Mouse (Mus musculus) MEL (cell line): ENCODE measurements at regions not wholly inside any gene's neighbourhood (a gene's known extent, or its start where the extent isn't known, plus 50 kb on each side); places are given as distances from the start of the nearest gene placed in this dataset.
A peak's percentile ranks its signal among the peaks of the same experiment; 100 is the strongest.

Source experiments
- DNase-seq: peaks from one replicate; pipeline ENCODE4 v3.0.0; 2011; ENCODE audit warnings: low read depth, low spot score
- H3K27ac ChIP-seq: 2 replicates; pipeline ENCODE4 v1.5.1; 2012; ENCODE audit warnings: low read depth, mild to moderate bottlenecking, control low read depth, low read length, moderate library complexity; ENCODE audit not compliant: control insufficient read depth
- H3K27me3 ChIP-seq, 2 experiments: fragments of 150-350 bp in 1 of 2; sonication (generic) in 1 of 2; 2 replicates each; pipeline ENCODE4 v1.6.1; 2012; ENCODE audit warnings: low read length in 2 of 2, mild to moderate bottlenecking in 2 of 2, improper control_type of control experiment in 1 of 2, moderate library complexity in 1 of 2; ENCODE audit not compliant: insufficient read depth in 2 of 2, control insufficient read depth in 1 of 2
- H3K36me3 ChIP-seq, 2 experiments: 2 replicates each; pipeline ENCODE4 v1.6.1; 2012 to 2014; ENCODE audit warnings: low read length in 2 of 2, improper control_type of control experiment in 1 of 2, inconsistent platforms in 1 of 2, mild to moderate bottlenecking in 1 of 2; ENCODE audit not compliant: insufficient read depth in 2 of 2, control insufficient read depth in 1 of 2
- H3K4me1 ChIP-seq, 2 experiments: fragments of 150-350 bp in 1 of 2; sonication (generic) in 1 of 2; 2 replicates each; pipeline ENCODE4 v1.6.1; 2012; ENCODE audit warnings: low read length in 2 of 2, improper control_type of control experiment in 1 of 2, mild to moderate bottlenecking in 1 of 2; ENCODE audit not compliant: insufficient read depth in 2 of 2, control insufficient read depth in 1 of 2
- H3K4me3 ChIP-seq, 2 experiments: fragments of 150-350 bp in 1 of 2; sonication (generic) in 1 of 2; 2 replicates each; pipeline ENCODE4 v1.5.1; 2012; ENCODE audit warnings: low read depth in 2 of 2, low read length in 2 of 2, mild to moderate bottlenecking in 2 of 2, moderate library complexity in 2 of 2, control low read depth in 1 of 2, improper control_type of control experiment in 1 of 2; ENCODE audit not compliant: control insufficient read depth in 1 of 2, insufficient read depth in 1 of 2
- H3K79me2 ChIP-seq: 2 replicates; pipeline ENCODE4 v1.6.1; 2012; ENCODE audit warnings: mild to moderate bottlenecking, low read length, moderate library complexity; ENCODE audit not compliant: control insufficient read depth, poor library complexity, insufficient read depth
- H3K9ac ChIP-seq: 2 replicates; pipeline ENCODE4 v1.6.1; 2012; ENCODE audit warnings: low read depth, mild to moderate bottlenecking, control low read depth, low read length, moderate library complexity; ENCODE audit not compliant: control insufficient read depth, poor library complexity, severe bottlenecking
- H3K9me3 ChIP-seq: fragments of 150-350 bp; sonication (generic); replicated peaks from 2 replicates; pipeline ENCODE4 v1.6.1; 2012; ENCODE audit warnings: mild to moderate bottlenecking, low read length, improper control_type of control experiment, moderate library complexity; ENCODE audit not compliant: insufficient read depth
- BHLHE40 ChIP-seq: IDR thresholded peaks from 2 replicates; pipeline ENCODE4 v1.6.1; 2012; ENCODE audit warnings: low read depth, mild to moderate bottlenecking, inconsistent platforms, low read length, improper control_type of control experiment, borderline replicate concordance
- CHD1 ChIP-seq: IDR thresholded peaks from 2 replicates; pipeline ENCODE4 v1.6.1; 2012; ENCODE audit warnings: low read depth, mild to moderate bottlenecking, inconsistent platforms, low read length, improper control_type of control experiment
- CHD2 ChIP-seq: IDR thresholded peaks from 2 replicates; pipeline ENCODE4 v1.6.1; 2011; ENCODE audit warnings: low read length, improper control_type of control experiment
- CTCF ChIP-seq, 3 experiments: IDR thresholded peaks in 2 of 3; conservative IDR thresholded peaks in 1 of 3; 2 replicates each; pipeline ENCODE4 v1.5.1; 2011 to 2012; ENCODE audit warnings: low read length in 3 of 3, low read depth in 2 of 3, mild to moderate bottlenecking in 2 of 3, improper control_type of control experiment in 1 of 3, inconsistent platforms in 1 of 3, mixed read lengths in 1 of 3, moderate library complexity in 1 of 3; ENCODE audit not compliant: control insufficient read depth in 1 of 3, insufficient read depth in 1 of 3, poor library complexity in 1 of 3, severe bottlenecking in 1 of 3
- E2F4 ChIP-seq: IDR thresholded peaks from 2 replicates; pipeline ENCODE4 v1.6.1; 2011; ENCODE audit warnings: low read depth, low read length, improper control_type of control experiment, borderline replicate concordance
- EP300 ChIP-seq, 2 experiments: IDR thresholded peaks; 2 replicates each; pipeline ENCODE4 v1.6.1; 2011; ENCODE audit warnings: improper control_type of control experiment in 2 of 2, low read length in 2 of 2, low read depth in 1 of 2, mild to moderate bottlenecking in 1 of 2
- ETS1 ChIP-seq: IDR thresholded peaks from 2 replicates; pipeline ENCODE4 v1.6.1; 2012; ENCODE audit warnings: low read depth, mild to moderate bottlenecking, inconsistent platforms, low read length, improper control_type of control experiment, moderate library complexity
- GABPA ChIP-seq: IDR thresholded peaks from 2 replicates; pipeline ENCODE4 v1.6.1; 2012; ENCODE audit warnings: low read depth, mild to moderate bottlenecking, inconsistent platforms, low read length, improper control_type of control experiment, moderate library complexity
- GATA1 ChIP-seq: IDR thresholded peaks from 2 replicates; pipeline ENCODE4 v1.6.1; 2011; ENCODE audit warnings: low read depth, low read length, improper control_type of control experiment
- HCFC1 ChIP-seq: IDR thresholded peaks from 2 replicates; pipeline ENCODE4 v1.6.1; 2012; ENCODE audit warnings: low read depth, mild to moderate bottlenecking, inconsistent platforms, low read length, improper control_type of control experiment, moderate library complexity
- JUND ChIP-seq: IDR thresholded peaks from 2 replicates; pipeline ENCODE4 v1.6.1; 2011; ENCODE audit warnings: low read depth, mild to moderate bottlenecking, improper control_type of control experiment, low read length
- KAT2A ChIP-seq: conservative IDR thresholded peaks from 2 replicates; pipeline ENCODE4 v1.6.1; 2012; ENCODE audit warnings: low read depth, low read length, improper control_type of control experiment, inconsistent platforms
- MAFK ChIP-seq: IDR thresholded peaks from 2 replicates; pipeline ENCODE4 v1.6.1; 2011; ENCODE audit warnings: low read depth, mild to moderate bottlenecking, low read length, improper control_type of control experiment, borderline replicate concordance
- MAX ChIP-seq: IDR thresholded peaks from 2 replicates; pipeline ENCODE4 v1.6.1; 2011; ENCODE audit warnings: low read length, improper control_type of control experiment
- MAZ ChIP-seq: IDR thresholded peaks from 2 replicates; pipeline ENCODE4 v1.6.1; 2012; ENCODE audit warnings: low read depth, mild to moderate bottlenecking, inconsistent platforms, low read length, improper control_type of control experiment
- MEF2A ChIP-seq: IDR thresholded peaks from 2 replicates; pipeline ENCODE4 v1.6.1; 2014; ENCODE audit warnings: low read depth, mild to moderate bottlenecking, inconsistent platforms, low read length, improper control_type of control experiment; ENCODE audit not compliant: poor library complexity, insufficient replicate concordance, severe bottlenecking; ENCODE audit errors: extremely low read depth
- MYB ChIP-seq: IDR thresholded peaks from 2 replicates; pipeline ENCODE4 v1.6.1; 2011; ENCODE audit warnings: mild to moderate bottlenecking, low read depth, low read length, improper control_type of control experiment
- NELFE ChIP-seq: IDR thresholded peaks from 2 replicates; pipeline ENCODE4 v1.6.1; 2011; ENCODE audit warnings: low read depth, low read length, improper control_type of control experiment
- NRF1 ChIP-seq: IDR thresholded peaks from 2 replicates; pipeline ENCODE4 v1.6.1; 2014; ENCODE audit warnings: low read depth, mild to moderate bottlenecking, inconsistent platforms, low read length, improper control_type of control experiment, moderate library complexity; ENCODE audit not compliant: poor library complexity, insufficient read depth, severe bottlenecking
- POLR2A ChIP-seq, 2 experiments: IDR thresholded peaks; 2 replicates each; pipeline ENCODE4 v1.6.1; 2011 to 2012; ENCODE audit warnings: low read length in 2 of 2, mild to moderate bottlenecking in 2 of 2, control low read depth in 1 of 2, improper control_type of control experiment in 1 of 2, low read depth in 1 of 2, moderate library complexity in 1 of 2; ENCODE audit not compliant: control insufficient read depth in 1 of 2, insufficient read depth in 1 of 2, poor library complexity in 1 of 2
- POLR2AphosphoS2 ChIP-seq: IDR thresholded peaks from 2 replicates; pipeline ENCODE4 v1.6.1; 2011; ENCODE audit warnings: low read length, improper control_type of control experiment
- POLR2AphosphoS5 ChIP-seq: IDR thresholded peaks from 2 replicates; pipeline ENCODE4 v1.6.1; 2012; ENCODE audit warnings: low read depth, borderline replicate concordance, mild to moderate bottlenecking, inconsistent platforms, low read length, moderate library complexity, mixed read lengths
- RCOR1 ChIP-seq: IDR thresholded peaks from 2 replicates; pipeline ENCODE4 v1.6.1; 2012; ENCODE audit warnings: low read depth, mild to moderate bottlenecking, inconsistent platforms, low read length, improper control_type of control experiment
- TAL1 ChIP-seq: IDR thresholded peaks from 2 replicates; pipeline ENCODE4 v1.6.1; 2012; ENCODE audit warnings: mild to moderate bottlenecking, inconsistent platforms, low read length, moderate library complexity, mixed read lengths
- TCF12 ChIP-seq: IDR thresholded peaks from 2 replicates; pipeline ENCODE4 v1.6.1; 2014; ENCODE audit warnings: low read depth, mild to moderate bottlenecking, inconsistent platforms, low read length, improper control_type of control experiment, moderate library complexity
- UBTF ChIP-seq: IDR thresholded peaks from 2 replicates; pipeline ENCODE4 v1.6.1; 2012; ENCODE audit warnings: low read depth, mild to moderate bottlenecking, inconsistent platforms, low read length, improper control_type of control experiment, moderate library complexity, borderline replicate concordance; ENCODE audit not compliant: insufficient read depth
- USF1 ChIP-seq: IDR thresholded peaks from 2 replicates; pipeline ENCODE4 v1.6.1; 2014; ENCODE audit warnings: low read depth, mild to moderate bottlenecking, inconsistent platforms, low read length, improper control_type of control experiment, moderate library complexity
- USF2 ChIP-seq, 2 experiments: IDR thresholded peaks; 2 replicates each; pipeline ENCODE4 v1.6.1; 2011 to 2012; ENCODE audit warnings: improper control_type of control experiment in 2 of 2, low read length in 2 of 2, borderline replicate concordance in 1 of 2, inconsistent platforms in 1 of 2, low read depth in 1 of 2, mild to moderate bottlenecking in 1 of 2; ENCODE audit not compliant: insufficient read depth in 1 of 2
- ZC3H11A ChIP-seq: IDR thresholded peaks from 2 replicates; pipeline ENCODE4 v1.6.1; 2012; ENCODE audit warnings: low read depth, mild to moderate bottlenecking, inconsistent platforms, low read length, improper control_type of control experiment
- ZNF384 ChIP-seq: IDR thresholded peaks from 2 replicates; pipeline ENCODE4 v1.6.1; 2012; ENCODE audit warnings: low read depth, mild to moderate bottlenecking, inconsistent platforms, low read length, improper control_type of control experiment

DNA sequence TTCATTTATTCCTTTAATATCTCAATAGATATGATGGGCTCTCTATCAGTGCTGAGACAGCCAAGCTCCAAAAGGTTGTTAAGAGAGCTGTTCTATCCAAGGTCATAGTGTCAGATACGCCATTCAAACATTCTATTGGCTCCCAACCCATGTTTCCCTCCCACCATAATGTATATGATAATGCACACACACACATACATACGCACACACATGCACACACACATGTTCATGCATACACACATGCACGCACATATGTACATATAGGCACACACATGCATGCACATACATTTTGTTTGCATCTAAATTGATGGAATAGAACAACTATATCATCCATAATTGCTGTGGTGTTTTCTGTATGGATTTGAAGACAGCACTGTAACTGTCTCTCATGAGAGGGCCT is 60.0 kb upstream of the Myb start (continued):
- TF ChIP-seq POLR2AphosphoS2 = no peak; the same call in 1 of the 2 replicates
- no peak for TF ChIP-seq UBTF
- TF ChIP-seq POLR2AphosphoS5 = peak; percentile 86; the same call in 1 of the 2 replicates
- TF ChIP-seq KAT2A = 0 out of 2 replicates have a peak, but pooled peaks have one; percentile 21
- TF ChIP-seq CHD1 = peak; percentile 70; the same call in 1 of the 2 replicates
- peak in 1 of 2 experiments; percentile 26; a peak in 1 of 4 replicates for TF ChIP-seq EP300 (IDR thresholded peaks at IDR 0.05; ENCODE audit: low read depth in 1 of 2, low read length in 2 of 2)
- peak; percentile 16; the same call in 1 of the 2 replicates for TF ChIP-seq HCFC1
- 0 out of 2 replicates have a peak, but pooled peaks have one; percentile 7 for TF ChIP-seq CHD2

DNA sequence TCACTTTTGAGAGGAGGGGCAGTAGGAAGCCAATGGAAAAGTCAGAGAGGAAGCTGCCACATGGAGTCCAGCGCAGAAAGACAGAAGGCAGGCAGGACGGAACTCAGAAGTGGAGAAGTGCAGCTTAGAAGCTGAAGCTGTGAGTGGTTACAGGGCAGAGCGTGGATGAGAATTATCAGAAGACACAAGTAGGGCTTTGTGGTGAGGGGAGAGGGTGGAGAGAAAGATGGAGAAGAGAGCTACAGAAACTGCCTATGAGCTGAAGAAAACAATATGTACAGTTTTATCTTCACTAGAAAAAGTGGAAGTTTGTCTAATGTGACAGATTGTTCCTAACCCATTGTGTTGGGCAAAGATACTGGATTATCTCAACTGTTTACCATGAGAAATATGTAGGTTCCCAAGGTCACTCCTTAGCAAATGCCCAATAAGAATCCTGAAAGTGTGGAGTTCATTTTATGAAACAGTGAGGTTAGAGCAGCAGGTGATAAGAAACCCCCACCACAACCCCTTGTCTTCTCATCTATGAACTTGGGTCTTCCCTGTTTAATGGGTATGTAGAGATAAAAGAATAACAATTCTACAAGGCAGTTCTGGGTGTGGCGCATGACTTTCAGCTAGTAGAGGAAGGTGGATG is 60.6 kb upstream of the Myb start:
- DNase-seq = peak; percentile 97
- H3K79me2 ChIP-seq = no peaks in the 10 kb centered on the region; the same call in 1 of the 2 replicates
- peaks cover 0 to 56% of the 10 kb centered on the region in 2 experiments; a peak in 2 of 4 replicates for H3K36me3 ChIP-seq
- no peaks in the 10 kb centered on the region for H3K27me3 ChIP-seq
- H3K9ac ChIP-seq = peak overlapping the region; percentile 64
- H3K4me1 ChIP-seq = peaks cover 45 to 47% of the 10 kb centered on the region in 2 experiments
- peak overlapping the region; percentile 100 for H3K27ac ChIP-seq
- no peaks in the 10 kb centered on the region for H3K9me3 ChIP-seq
- H3K4me3 ChIP-seq = no peak overlapping the region; a peak in 1 of 4 replicates
- TF ChIP-seq MYB (peak; percentile 93), TCF12 (peak; percentile 97), MAFK (peak; percentile 6; the same call in 1 of the 2 replicates), CHD2 (no peak; the same call in 1 of the 2 replicates), TAL1 (peak; percentile 98), HCFC1 (peak; percentile 12; the same call in 1 of the 2 replicates), ETS1 (peak; percentile 91), RCOR1 (peak; percentile 62), KAT2A (peak; percentile 60), MAX (peak; percentile 62), ZC3H11A (peak; percentile 26; the same call in 1 of the 2 replicates), POLR2AphosphoS5 (no peak), USF1 (no peak), BHLHE40 (peak; percentile 53; the same call in 1 of the 2 replicates), EP300 (IDR thresholded peaks at IDR 0.05; ENCODE audit: low read depth in 1 of 2, low read length in 2 of 2) (peak; percentile 97 to 99), GATA1 (peak; percentile 100), ZNF384 (peak; percentile 60; the same call in 1 of the 2 replicates), CTCF (IDR thresholded peaks at IDR 0.05 in 2 of 3, conservative IDR thresholded peaks at IDR 0.05 in 1 of 3; ENCODE audit: control insufficient read depth in 1 of 3, insufficient read depth in 1 of 3, low read depth in 2 of 3, low read length in 3 of 3, poor library complexity in 1 of 3, severe bottlenecking in 1 of 3) (no peak), NRF1 (no peak), CHD1 (no peak; the same call in none of the 2 replicates), NELFE (peak; percentile 72), POLR2A (IDR thresholded peaks at IDR 0.05; ENCODE audit: control insufficient read depth in 1 of 2, insufficient read depth in 1 of 2, low read depth in 1 of 2, low read length in 2 of 2, poor library complexity in 1 of 2) (peak in 1 of 2 experiments; percentile 81; a peak in 2 of 4 replicates), MEF2A (0 out of 2 replicates have a peak, but pooled peaks have one; percentile 46), POLR2AphosphoS2 (peak; percentile 86), JUND (peak; percentile 78), USF2 (IDR thresholded peaks at IDR 0.05; ENCODE audit: borderline replicate concordance in 1 of 2, insufficient read depth in 1 of 2, low read depth in 1 of 2, low read length in 2 of 2) (no peak), MAZ (no peak; the same call in none of the 2 replicates), GABPA (no peak; the same call in 1 of the 2 replicates), E2F4 (no peak)
